Mouse (Mus musculus): ENCODE results near the gene Gnpnat1.

Gnpnat1 gene

DNA sequence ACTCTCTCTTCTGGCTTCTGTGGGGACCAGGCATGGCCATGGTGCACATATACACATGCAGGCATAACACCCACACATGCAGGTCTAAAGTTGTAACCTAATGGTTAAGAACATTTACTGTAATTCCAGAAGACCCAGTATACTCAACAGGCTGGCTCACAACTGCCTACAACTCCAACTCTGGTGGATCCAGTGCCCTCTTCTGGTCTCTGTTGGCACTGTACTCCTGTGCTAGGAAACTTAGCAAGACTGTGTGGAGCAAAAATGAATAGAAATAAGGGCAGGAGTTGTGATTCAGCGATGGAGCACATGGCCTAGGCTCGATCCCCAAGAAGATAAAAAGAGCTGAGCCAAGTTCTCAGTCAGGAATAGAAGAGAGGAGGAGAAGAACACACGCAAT, 4.9 kb downstream of the Gnpnat1 start:
- no peak for DNase-seq

DNA sequence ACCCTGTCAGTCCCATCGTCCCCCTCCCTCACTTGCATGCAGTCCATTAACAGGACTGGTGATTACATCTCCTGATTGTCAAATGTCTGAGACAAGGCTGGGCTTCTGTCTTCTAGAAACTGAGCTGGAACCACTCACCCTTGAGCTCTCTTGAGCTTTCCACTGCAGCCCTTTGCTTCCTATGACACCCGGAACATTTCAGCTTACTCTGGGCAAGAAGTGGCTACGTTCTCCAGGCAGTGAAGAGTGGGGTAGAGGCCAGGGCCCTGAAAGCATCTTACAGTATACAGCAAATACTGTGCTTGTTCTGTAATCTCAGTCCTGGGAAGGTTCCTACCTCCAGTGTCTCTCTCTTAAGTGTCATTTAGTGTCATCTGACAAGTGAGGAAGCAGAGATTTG, 15.5 kb downstream of the Gnpnat1 start:
- no peak for DNase-seq

DNA sequence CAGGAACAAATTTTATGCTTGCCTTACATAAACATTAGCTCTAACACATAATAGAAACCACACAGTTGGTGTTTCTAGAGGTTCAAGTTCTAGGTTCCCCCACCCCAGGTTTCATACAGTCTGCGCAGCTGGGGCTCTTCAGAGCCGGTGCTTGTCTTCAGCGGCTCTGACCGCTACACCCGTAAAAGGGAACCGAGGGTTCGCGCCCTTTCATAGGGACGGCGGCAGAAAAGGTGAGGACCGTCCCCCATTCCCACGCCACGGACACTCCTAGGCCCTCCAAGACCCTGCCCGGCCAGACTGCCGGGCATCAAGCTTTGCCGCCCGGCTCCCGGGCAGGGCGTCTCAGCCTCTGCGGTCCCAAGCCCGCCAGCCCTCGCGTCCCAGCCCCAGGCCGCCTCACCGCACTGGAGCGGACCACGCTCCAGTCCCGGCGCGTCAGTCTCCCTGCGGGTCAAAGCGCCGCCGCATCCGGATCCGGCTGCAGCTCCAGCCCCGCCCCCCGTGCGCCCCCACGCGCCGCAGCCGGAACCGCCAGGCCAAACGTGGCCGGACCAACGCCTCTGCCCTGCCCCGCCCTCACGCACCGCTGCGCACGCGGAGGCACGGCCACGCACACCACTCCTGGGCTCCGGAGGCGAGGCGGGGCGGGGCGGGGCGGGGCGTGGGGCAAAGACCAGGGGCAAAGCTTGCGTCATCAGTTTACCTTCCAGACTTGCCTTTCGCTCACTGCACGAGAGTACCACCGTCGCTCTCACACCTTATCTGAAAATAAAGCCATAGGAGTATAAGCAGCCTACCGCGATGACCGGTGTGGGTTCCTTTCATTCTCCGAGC, 16.1 kb downstream of the Gnpnat1 start:
- DNase-seq: peak; percentile 97 to 98

DNA sequence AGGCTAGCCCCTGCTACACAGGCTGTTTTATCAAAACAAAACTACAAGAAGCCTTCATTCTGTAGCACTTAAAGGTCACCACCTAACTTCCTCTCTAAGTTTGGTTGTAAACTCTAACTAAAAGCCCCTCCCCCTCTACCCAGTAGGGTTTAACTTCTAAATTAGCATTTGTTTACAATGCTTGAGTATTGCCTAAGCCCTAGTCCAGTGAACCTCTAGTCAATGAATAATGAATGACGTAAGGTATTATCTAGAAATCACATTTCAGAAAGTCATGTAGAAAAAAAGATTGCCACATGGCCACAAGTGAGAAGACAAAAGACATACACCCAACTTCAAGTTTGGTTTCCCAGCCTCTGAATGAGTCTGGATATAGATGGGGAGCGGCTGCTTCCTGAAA, 17.2 kb downstream of the Gnpnat1 start:
- no peak for DNase-seq

DNA sequence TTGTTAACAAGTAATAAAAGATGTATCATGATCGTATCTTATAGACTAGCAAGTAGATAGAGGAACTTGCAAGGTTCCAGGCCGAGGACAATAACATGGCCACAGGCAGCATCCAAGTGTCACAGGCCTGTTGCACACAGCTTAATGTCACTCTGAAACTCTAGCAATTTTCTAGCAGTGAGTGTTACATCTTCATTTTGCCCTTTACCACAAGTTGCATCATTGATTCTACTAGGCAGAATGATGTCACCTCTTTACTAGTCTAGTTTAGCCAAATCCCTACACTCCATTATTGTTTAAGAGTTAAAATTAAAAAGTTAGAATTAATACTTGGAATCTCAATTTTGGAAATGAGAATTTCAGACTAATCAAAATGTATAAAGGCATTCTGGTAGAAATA, 19.1 kb downstream of the Gnpnat1 start:
- no peak for DNase-seq

DNA sequence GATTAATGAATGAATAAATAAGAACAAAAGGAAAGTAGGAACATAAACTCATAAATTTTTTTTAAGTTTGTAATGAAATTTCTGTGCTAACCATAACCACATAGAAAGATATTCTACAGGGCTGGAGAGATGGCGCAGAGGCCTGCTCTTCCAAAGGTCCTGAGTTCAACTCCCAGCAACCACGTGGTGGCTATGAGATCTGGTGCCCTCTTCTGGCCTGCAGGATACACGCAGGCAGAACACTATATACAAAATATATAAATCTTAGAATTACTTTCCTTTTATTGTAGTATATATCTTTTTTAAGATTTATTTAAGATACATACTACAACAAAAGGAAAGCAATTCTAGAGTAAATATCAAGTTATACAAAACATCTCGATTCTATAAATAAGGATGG, 21.8 kb downstream of the Gnpnat1 start:
- DNase-seq: no peak

DNA sequence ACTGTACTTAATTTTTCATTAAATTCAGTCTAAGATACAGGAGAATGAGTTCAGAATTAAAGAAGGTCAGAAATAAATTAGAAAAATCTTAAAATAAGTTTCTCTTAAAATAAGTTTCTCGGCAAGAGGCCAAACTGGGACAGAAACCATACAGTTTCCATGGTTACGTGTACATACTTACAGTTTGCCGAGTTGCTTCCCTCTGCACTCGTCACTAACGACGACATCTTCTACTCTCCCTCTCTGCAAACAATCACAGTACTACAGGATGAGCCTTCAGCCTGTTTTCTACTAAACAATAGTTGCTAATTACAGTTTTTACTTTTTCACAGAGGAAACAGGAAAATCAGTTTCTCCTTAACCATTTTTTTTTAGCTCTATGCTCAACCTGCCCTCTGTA, 24.0 kb downstream of the Gnpnat1 start:
- no peak for DNase-seq

DNA sequence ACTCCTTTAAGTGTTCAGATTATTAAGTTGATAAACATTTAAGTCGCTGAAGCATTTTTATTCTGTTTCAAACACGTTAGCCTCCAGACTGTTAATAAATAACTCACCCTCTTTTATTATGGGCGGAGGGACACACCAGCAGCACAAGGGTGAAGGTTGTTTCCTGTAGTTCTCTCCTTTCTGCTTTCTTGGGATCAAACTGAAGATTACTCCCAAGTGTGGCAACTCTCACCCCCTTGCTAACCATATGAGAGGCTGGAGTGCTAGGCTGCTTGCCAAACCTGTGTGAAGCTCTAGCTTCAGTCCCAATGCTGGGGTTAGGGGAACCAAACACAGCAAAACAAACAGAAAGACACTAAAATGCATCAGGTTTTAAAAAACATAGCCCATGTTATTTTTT, 25.9 kb downstream of the Gnpnat1 start:
- no peak for DNase-seq

DNA sequence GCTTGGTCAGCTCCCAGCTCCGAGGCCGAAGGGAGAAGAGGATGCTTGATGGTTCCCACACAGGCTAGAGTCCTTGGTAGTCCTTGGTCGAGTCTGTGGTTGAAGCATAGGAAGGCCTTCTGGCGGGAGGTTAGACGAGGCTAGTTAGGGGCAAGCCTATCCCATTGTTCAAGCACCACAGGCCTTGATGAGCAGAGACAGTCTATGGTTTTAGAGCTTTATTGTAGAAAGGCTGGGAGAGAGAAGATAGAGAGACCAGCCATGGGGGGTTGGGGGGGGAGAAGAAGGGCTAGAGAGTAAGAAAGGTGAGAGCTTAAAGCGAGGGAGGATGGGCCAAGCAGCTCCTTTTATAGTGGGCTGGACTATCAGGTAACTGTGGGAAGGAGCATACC, 39.5 kb downstream of the Gnpnat1 start:
- no peak for DNase-seq

DNA sequence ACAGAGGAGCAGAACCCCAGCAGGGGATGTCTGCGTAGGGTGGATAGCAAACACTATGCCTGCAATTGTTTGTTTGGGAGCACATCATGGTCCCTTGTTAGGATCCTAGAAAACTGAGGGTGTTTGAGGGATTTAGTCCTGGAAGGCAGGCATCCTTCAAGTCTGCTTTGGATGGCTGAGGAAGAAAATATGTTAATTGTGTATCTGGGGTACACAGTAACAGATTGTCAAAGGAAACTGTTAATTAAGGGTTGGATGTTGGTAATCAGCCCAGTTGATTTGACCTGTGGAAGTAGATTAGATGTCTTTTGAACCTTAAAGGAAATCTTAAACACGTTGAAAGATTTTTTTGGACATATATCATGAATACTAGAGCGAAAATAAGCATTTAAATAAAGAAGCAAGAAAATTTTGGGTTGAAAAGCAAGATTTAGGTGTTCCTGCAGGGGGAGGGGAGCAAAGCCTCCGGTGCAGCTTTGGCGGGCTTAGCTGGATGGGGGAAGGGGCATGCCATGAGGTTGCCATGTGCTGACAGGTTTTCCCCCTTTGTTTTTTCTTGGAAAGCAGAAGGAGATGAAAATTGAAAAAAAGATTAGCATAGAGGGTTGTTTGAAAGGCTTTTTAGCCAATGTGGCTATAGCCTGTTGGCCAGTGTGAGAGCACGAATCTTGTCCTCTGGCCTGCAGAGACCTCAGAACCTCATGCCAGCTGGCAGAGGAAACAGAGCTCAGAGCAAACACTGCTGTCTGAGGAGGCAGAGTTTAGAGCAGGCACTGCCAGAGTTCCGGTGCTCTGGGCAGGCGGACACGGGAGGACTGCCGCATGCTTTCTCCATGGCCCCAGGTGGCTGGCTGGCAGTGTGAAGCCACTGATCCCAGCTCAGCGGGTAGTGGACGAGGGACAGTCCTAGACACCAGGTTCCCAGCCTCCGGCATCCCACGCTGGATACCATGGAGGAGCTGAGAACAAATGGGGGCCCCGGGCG, 40.2 kb downstream of the Gnpnat1 start:
- DNase-seq: peak; percentile 69 to 81

DNA sequence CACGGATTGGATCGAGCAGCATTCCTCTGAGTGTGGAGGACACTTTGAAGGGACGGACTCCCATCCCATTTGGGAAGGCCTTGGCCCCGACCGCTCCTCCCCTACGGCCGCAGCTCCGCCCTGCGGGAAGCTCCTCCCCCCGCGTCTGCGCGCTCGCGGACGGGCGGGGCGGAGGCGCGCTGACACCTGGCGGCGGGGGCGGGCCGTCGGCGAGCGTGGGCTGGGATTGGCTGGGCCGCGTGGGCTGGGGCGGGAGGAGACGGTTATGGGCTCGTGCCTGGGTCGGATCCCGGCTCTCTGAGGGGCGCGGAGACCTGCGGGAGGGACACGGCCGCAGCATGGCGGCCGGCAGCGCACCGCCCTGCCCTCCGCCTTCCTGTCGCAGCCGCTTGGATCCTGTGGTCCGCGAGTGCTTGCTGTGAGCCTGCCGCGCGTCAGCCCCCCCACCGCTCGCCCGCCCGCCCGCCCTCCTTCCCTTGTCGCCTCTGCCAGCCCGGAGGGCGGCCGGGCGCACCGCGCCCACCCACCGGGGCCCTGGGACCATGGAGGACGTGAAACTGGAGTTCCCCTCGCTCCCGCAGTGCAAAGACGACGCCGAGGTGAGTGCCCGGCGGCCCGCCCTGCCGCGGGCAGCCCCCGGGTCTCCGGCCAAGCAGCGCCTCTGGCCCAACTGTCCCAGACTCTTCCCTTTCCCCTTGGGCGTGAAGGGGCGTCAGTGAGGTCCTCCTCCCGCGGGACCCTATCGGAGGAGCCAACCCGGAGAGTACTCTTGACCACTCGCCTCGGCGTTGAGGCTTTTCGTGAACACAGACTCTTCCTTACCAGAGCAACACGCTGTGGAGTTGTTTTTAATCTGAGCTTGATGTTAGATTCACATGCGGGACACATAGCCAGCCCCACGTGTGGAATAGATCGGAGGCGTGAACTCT, 53.5 kb downstream of the Gnpnat1 start, which contains the start of gene Styx:
Styx (plus strand) TSS at position 163 of the 929 bp plus-strand sequence.
- peak; percentile 95 to 98 for DNase-seq

DNA sequence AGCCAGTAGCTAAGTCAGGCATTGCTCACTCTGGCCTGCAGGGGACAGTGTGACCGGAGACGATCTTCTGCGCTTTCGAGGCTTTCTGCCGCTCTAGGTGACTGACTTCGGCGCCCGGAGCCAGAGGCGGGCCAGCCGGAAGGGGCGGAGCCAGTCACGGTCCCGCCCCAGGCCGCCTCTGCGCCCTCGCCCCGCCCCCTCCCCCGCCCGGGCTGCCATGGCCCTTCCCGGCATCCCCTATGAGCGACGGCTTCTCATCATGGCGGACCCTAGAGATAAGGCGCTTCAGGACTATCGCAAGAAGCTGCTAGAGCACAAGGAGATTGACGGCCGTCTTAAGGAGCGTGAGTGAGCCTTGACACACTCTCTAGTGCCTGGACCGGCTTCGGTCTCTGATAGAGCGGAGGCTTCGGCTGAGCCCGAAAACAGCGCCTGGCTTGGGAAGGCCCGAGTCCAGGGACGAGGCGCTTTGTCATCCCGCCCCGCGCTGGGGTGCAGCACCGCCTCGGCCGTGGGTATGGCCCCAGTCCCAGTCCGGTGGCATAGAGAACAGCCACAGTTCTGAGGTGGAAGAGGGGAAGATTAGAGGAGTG, 75.0 kb downstream of the Gnpnat1 start, which contains the start of gene Psmc6:
Psmc6 (plus strand) TSS at position 200 of the 593 bp plus-strand sequence.
- peak; percentile 91 to 96 for DNase-seq

DNA sequence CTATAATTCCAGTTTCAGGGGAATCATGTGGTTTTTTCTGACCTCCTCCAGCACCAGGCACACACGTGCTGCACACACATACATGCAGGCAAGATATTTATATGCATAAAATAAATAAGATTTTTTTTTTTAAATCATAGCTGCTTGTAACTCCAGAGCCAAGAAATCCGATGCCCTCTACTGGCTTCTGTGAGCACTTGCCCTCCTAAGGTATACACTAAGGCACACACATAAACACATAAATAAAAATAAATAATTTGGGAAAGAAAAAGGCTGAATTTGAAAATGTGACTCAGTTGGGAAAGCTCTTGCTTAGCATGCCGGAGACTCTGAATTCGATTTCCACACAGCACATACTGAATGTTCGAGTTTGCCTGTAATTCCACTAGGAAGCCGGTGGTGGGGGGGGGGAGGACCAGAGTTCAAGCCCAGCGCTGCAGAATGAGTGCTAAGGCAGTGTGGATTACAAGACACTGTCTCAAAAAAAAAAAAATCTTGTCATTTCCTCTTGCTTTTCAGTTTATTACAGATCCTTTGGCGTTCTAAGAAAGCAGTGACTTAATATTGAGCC, 75.6 kb downstream of the Gnpnat1 start:
- no peak for DNase-seq

DNA sequence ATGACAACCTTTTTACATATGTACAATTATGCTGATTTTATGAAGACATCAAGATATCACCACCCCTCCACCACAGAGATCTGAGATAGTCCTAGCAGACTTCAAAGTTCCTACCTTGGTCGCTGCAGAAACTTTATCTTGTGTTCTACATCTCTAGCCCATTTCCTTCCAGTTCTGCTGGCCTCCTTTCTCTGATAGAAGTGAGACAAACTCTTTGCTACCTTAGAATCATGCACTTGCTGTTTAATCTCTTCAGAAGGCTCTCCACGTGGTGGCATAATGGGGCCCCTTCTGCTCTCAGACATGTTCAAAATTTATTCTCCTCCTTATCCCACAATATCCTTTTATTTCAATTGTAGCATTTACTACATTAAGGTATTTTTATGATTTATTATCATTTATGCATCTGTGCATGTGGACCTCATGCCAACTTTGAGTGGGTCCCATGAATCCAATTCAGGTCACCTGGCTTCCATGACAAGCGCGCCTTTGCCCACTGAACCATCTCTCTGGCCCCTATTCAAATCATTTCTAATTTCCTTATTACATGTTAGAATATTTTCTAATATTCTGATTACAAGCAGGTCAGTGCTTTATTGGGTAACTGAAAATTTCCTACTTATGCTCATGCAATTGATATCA, 76.5 kb downstream of the Gnpnat1 start:
- no peak for DNase-seq

Measured in cerebellum, adult 18-20 months (tissue).